Mouse (Mus musculus): ENCODE measurements around the gene Man1a2. TPM values are rescaled to one million over a fixed set of nuclear protein-coding genes. Genes with fewer than 3 reads are reported as not detected.

Man1a2 gene
- polyA plus RNA-seq, 1 experiment from 2014 or later: 46.7 TPM

DNA sequence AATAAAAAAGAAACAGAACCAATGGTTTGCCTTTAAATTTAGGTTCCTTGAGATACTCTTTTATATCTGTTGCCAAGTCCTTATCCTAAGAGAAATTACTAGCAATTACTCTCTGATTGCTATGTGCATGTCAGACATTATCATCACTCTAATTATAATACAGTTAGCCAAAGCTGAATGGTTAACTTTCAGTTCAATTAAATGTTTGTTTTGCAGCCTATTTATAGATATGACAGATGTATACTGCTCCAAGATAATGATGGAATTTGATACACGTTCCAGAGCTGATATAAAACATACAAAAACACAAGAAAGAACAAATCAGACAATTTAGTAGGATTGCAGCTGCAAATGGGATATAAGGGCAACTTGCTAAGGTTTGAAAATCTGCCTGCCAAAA, 74.4 kb downstream of the Man1a2 start:
- ATAC-seq (ENCODE audit: extremely low read depth, insufficient number of reproducible peaks, low FRiP score, low TSS enrichment): no peak
- Histone ChIP-seq H3K4me1 (peaks cover 17% of the 10 kb centered on the region), H3K4me2 (no peak overlapping the region), H3K9ac (no peak overlapping the region), H3K27me3 (replicated peaks) (no peaks in the 10 kb centered on the region), H3K36me3 (peaks cover 9% of the 10 kb centered on the region), H3K4me3 (no peak overlapping the region), H3K9me3 (no peaks in the 10 kb centered on the region), H3K27ac (replicated peaks) (no peak overlapping the region)
- WGBS: 41% methylated on average over 1 of the region's 1 CpGs

DNA sequence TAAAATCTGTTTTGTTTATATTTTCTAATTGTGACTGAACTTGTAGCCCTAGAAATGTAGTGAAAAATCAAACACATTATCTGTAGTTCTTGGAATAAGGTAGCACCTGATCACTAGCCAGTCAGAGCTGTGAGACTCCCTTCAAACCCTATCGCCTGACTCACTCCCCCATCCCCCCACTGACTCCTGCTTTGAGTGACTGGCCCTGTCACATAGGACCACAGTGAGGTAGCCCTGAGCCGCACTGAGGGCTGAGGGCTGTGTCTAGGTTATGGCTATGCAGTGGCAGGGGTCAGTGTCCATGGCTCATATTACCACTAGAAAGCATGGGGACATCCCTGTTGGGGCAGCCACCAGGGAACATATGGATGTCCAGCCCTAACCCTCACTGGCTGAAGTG, 80.8 kb downstream of the Man1a2 start:
- H3K27ac ChIP-seq (replicated peaks): no peak overlapping the region
- H3K36me3 ChIP-seq: peaks cover 24% of the 10 kb centered on the region
- no peaks in the 10 kb centered on the region for H3K9me3 ChIP-seq
- 90% methylated on average over 2 of the region's 2 CpGs for WGBS
- H3K27me3 ChIP-seq (replicated peaks): no peaks in the 10 kb centered on the region
- ATAC-seq (ENCODE audit: extremely low read depth, insufficient number of reproducible peaks, low FRiP score, low TSS enrichment): no peak
- H3K4me3 ChIP-seq: no peak overlapping the region
- no peak overlapping the region for H3K9ac ChIP-seq
- H3K4me2 ChIP-seq: no peak overlapping the region
- H3K4me1 ChIP-seq: peaks cover 17% of the 10 kb centered on the region

DNA sequence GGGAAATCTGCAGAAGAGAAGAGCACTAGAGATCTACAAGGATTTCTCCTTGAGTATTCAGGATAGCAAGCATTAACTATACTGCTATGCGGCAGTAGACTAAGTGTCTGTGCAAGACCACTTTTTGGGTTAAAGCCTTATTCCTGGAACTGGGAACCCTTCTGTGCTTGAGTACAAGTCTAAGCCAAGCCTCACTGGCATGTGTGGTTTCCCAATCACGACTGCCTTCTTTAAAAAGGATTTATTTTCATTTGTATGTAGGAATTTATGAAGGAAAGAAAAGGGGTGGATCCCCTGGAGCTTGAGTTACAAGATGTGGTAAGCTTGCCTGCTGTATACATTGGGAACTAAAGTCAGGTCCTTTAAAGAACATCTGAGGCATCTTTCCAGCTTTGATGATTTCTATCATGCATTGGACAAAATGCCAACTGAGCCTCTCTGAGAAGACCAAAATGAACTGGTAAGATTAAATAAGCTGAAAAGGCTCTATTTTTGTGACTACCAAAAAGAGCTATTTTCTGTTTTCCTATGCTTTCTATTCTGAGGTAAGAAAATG, 86.0 kb downstream of the Man1a2 start:
- WGBS: 78% methylated on average over 2 of the region's 2 CpGs
- Histone ChIP-seq H3K4me3 (no peak overlapping the region), H3K27ac (replicated peaks) (no peak overlapping the region), H3K27me3 (replicated peaks) (no peaks in the 10 kb centered on the region), H3K4me2 (no peak overlapping the region), H3K4me1 (no peaks in the 10 kb centered on the region), H3K36me3 (peaks cover 29% of the 10 kb centered on the region), H3K9me3 (no peaks in the 10 kb centered on the region), H3K9ac (no peak overlapping the region)
- no peak for ATAC-seq (ENCODE audit: extremely low read depth, insufficient number of reproducible peaks, low FRiP score, low TSS enrichment)

DNA sequence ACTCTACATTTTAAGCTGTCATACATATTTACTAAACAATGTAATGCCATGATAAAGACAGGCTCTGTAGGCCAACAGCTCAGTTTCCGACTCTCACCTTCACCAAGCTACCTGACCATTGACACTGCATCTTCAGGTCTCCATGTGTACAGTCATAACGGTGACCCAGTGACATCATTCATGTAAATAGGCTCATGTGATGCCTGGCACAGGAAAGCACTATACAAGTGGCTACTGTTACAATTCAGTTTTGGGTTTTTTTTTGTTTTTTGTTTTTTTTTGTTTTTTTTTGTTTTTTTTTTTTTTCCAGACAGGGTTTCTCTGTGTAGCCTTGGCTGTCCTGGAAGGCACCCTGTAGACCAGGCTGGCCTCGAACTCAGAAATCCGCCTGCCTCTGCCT, 94.2 kb downstream of the Man1a2 start:
- 92% methylated on average over 4 of the region's 4 CpGs for WGBS

DNA sequence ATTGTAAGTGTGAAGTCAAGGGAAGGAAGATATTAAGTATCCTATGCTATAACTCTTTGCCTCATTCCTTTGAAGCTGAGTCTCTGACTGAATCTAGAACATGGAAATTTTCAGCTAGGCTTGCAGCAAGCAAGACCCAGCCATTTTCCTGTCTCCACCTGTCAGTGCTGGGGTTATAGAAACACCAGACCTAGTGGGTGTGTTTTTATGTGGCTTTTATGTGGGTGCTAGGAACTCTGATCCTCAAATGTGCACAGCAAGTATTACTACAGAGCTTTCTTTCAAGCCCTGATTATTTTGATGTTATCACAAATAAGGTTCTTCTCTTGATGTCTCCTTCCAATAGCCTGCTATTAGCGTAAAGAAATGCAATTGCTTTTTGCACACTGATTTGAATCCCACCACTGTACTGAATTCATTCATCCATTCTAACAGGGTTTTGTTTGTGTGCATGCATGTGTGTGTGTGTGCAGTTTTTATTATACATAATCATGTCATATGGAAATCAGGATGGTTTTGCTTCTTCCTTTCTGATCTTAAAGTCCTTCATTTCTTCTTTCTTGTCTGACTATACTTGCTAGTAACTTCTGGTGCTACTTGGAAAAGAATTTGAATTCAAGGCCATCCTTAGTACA, 102.5 kb downstream of the Man1a2 start:
- Histone ChIP-seq H3K4me1 (no peaks in the 10 kb centered on the region), H3K9ac (no peak overlapping the region), H3K27me3 (replicated peaks) (no peaks in the 10 kb centered on the region), H3K36me3 (peaks cover 44% of the 10 kb centered on the region), H3K4me3 (no peak overlapping the region), H3K9me3 (no peaks in the 10 kb centered on the region), H3K4me2 (no peak overlapping the region), H3K27ac (replicated peaks) (no peak overlapping the region)
- 91% methylated on average over 1 of the region's 1 CpGs for WGBS
- ATAC-seq (ENCODE audit: extremely low read depth, insufficient number of reproducible peaks, low FRiP score, low TSS enrichment): no peak

More for the DNA sequence above, 94.2 kb downstream of the Man1a2 start:
- H3K4me1 ChIP-seq: no peaks in the 10 kb centered on the region
- peaks cover 31% of the 10 kb centered on the region for H3K36me3 ChIP-seq
- no peaks in the 10 kb centered on the region for H3K27me3 ChIP-seq (replicated peaks)
- H3K9ac ChIP-seq: no peak overlapping the region
- H3K4me3 ChIP-seq: no peak overlapping the region
- H3K27ac ChIP-seq (replicated peaks): no peak overlapping the region
- H3K9me3 ChIP-seq: no peaks in the 10 kb centered on the region
- ATAC-seq (ENCODE audit: extremely low read depth, insufficient number of reproducible peaks, low FRiP score, low TSS enrichment): no peak
- H3K4me2 ChIP-seq: no peak overlapping the region

DNA sequence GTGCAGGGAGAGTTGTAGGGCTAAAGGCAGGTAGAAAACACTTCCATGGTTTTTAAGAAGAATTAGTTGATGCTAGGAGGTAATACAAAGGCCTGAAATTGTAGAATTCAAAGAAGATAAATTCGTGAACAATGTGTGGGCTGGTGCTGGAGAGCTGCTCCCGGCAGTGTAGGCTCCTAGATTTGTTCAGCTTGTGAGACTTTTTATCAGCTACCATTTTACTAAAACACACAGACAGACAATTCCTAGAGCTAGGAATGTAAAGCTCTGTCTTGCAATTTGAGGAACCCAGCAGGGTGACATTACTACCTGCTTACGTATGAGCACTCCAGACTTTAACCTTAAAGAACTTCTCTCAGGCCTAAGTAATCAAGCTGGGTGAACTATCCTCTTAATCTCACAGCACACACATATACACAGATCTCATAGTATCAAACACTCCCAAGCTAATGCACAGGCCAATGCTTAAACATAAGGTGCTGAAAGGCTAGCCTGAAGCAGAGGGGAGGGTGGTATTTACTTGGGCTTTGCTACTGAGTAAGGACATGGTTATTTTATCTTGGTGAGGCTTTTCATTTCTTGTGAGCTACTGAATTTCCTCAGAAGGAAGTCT, 112.6 kb downstream of the Man1a2 start:
- Histone ChIP-seq H3K9ac (no peak overlapping the region), H3K36me3 (peaks cover 30% of the 10 kb centered on the region), H3K4me3 (no peak overlapping the region), H3K4me2 (no peak overlapping the region), H3K27ac (replicated peaks) (no peak overlapping the region), H3K9me3 (no peaks in the 10 kb centered on the region), H3K27me3 (replicated peaks) (no peaks in the 10 kb centered on the region), H3K4me1 (peaks cover 12% of the 10 kb centered on the region)
- 68% methylated on average over 3 of the region's 3 CpGs for WGBS
- no peak for ATAC-seq (ENCODE audit: extremely low read depth, insufficient number of reproducible peaks, low FRiP score, low TSS enrichment)

DNA sequence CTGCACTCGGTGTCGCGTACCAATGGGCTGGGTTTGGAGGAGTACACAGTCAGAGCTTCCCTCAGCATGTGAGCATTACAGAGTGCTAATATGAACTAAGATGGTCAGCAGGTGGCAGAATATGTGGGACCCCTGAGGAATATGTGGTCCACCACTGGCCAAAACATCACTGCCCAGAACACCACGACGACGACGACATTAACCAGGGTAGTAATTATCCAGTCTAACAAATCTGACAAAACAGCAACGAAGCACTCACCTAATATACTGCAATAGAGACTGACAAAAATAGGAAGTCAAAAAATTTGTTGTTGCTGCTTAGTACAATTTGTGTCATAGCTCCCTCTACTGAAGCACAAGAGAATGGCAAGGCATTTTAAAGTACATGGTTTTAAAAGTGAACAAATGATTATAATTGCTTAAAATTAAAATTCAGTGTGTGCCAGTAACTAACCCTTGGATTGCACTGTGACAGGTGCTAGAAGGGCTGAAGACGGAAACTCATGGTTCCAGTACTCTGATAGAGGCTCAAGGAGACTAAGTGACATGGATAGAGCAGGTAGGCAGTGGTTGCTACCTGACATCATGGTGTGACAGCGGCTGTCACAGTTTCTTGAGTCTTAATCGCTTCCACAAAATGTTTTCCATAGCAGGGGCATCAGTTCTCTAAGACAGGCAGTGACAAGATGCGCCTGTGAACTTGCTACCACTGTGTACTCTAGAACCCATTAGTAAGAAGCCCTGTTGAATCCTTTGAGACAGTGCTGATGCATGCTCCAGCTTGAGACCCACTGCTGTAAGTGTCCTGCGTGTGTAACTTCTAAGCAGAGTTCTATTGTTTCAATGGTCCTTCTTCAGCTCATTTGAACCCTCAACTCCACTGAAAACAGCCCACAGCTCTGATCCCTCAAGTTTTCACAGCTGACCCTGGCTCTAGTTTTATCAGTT, 116.6 kb downstream of the Man1a2 start:
- Histone ChIP-seq H3K4me1 (peaks cover 10% of the 10 kb centered on the region), H3K27me3 (replicated peaks) (no peaks in the 10 kb centered on the region), H3K27ac (replicated peaks) (no peak overlapping the region), H3K9me3 (no peaks in the 10 kb centered on the region), H3K4me3 (no peak overlapping the region), H3K9ac (no peak overlapping the region), H3K36me3 (peaks cover 40% of the 10 kb centered on the region), H3K4me2 (no peak overlapping the region)
- ATAC-seq (ENCODE audit: extremely low read depth, insufficient number of reproducible peaks, low FRiP score, low TSS enrichment): no peak
- WGBS: 84% methylated on average over 13 of the region's 13 CpGs

DNA sequence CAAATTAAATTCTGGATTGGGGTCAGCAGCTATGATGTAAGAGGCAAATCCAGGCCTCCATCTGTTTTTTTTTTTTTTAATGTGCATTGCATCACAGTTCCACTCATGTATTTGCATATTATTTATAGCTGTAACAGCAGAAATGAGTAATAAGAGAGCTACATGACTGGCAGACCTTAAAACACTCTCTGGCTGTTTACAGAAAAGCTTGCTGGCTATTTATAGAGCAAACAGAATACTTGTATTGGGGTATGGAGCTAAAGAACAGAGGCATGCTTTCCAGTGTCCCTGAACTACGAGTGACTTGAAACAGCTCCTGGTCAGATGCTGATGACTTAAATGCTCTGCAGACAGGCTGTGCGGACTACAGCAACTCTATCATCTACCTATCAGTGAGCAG, 121.7 kb downstream of the Man1a2 start:
- no peak for ATAC-seq (ENCODE audit: extremely low read depth, insufficient number of reproducible peaks, low FRiP score, low TSS enrichment)
- Histone ChIP-seq H3K4me2 (no peak overlapping the region), H3K9me3 (no peaks in the 10 kb centered on the region), H3K27me3 (replicated peaks) (no peaks in the 10 kb centered on the region), H3K4me1 (peaks cover 4% of the 10 kb centered on the region; the same call in 1 of the 2 replicates), H3K4me3 (no peak overlapping the region), H3K36me3 (peaks cover 36% of the 10 kb centered on the region), H3K9ac (no peak overlapping the region), H3K27ac (replicated peaks) (no peak overlapping the region)
- 41% methylated on average over 2 of the region's 2 CpGs for WGBS

DNA sequence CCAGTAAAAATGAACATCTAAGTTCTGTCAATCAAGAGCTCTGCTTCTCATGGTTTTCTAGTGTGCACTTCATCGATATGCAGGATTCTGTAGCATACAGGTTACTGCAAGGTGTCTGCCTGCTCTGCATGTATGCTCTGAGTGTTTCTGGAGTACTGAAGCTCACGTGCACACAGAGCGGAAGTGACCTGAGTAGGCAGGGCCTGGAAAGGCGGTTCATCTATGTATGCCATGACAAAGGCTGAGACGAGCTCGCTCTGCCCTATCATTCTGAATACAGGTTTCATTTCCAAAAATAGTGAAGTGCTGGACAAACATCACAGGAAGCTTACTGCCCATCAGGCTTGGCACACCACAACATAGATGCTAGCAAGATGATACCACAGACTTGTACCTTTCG, 122.8 kb downstream of the Man1a2 start:
- Histone ChIP-seq H3K4me1 (peaks cover 4% of the 10 kb centered on the region; the same call in 1 of the 2 replicates), H3K9me3 (no peaks in the 10 kb centered on the region), H3K9ac (no peak overlapping the region), H3K4me2 (no peak overlapping the region), H3K4me3 (no peak overlapping the region), H3K36me3 (peaks cover 34% of the 10 kb centered on the region), H3K27me3 (replicated peaks) (no peaks in the 10 kb centered on the region), H3K27ac (replicated peaks) (no peak overlapping the region)
- 84% methylated on average over 7 of the region's 7 CpGs for WGBS
- ATAC-seq (ENCODE audit: extremely low read depth, insufficient number of reproducible peaks, low FRiP score, low TSS enrichment): no peak

DNA sequence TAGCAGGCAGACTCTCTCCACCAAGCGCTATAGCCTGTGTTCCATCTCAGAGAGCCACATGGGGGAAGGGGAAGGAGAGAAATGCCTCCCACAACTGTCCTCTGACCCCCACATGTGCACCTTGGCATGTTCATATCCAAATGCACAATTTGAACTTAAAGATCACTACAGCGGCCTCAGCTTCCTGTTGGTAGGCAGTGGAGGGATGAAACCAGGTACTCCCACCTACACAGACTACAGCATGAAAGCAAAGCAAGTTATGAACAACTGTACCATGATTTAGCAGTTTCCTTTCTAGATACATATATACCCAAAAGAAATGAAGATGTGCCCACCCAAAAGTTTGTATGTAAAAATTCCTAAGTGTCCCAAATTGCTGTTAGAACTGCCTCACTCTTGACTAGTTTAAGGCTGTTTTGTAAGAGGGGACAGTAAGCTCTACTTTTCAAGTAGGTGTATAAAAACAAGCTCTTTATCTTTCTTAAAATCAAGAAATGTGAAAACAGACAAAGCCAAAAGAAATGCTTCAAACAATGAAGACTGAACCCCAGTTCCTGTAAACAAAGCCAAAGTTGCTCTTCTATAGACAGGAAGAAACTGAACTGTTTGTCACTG, 123.6 kb downstream of the Man1a2 start:
- WGBS: 98% methylated on average over 2 of the region's 2 CpGs

DNA sequence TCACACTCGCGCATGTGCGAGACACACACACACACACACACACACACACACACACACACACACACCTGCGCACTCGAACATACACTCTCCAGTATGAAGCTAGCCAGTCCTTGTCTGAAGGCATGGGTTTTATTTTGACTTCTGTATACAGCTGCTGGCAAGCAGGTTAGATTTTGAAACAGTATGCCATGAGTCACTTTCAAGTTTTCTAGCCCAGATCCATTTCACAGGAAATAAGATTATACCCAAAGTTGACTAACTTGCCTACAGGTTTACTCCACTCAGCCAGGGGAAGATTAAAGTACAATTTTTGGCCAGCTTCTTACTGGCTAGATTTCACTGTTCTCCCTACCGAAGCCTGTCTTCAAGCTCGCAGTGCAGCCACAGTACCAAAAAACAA, 125.9 kb downstream of the Man1a2 start:
- no peak overlapping the region for H3K9ac ChIP-seq
- peaks cover 9% of the 10 kb centered on the region for H3K36me3 ChIP-seq
- 91% methylated on average over 7 of the region's 7 CpGs for WGBS
- no peaks in the 10 kb centered on the region for H3K27me3 ChIP-seq (replicated peaks)
- H3K9me3 ChIP-seq: no peaks in the 10 kb centered on the region
- no peak overlapping the region for H3K4me2 ChIP-seq
- no peak for ATAC-seq (ENCODE audit: extremely low read depth, insufficient number of reproducible peaks, low FRiP score, low TSS enrichment)
- no peak overlapping the region for H3K27ac ChIP-seq (replicated peaks)
- H3K4me3 ChIP-seq: no peak overlapping the region
- H3K4me1 ChIP-seq: peaks cover under 1% of the 10 kb centered on the region; the same call in 1 of the 2 replicates

More for the DNA sequence above, 123.6 kb downstream of the Man1a2 start:
- no peak overlapping the region for H3K4me2 ChIP-seq
- H3K4me3 ChIP-seq: no peak overlapping the region
- ATAC-seq (ENCODE audit: extremely low read depth, insufficient number of reproducible peaks, low FRiP score, low TSS enrichment): no peak
- no peaks in the 10 kb centered on the region for H3K27me3 ChIP-seq (replicated peaks)
- peaks cover 4% of the 10 kb centered on the region; the same call in 1 of the 2 replicates for H3K4me1 ChIP-seq
- no peak overlapping the region for H3K9ac ChIP-seq
- peaks cover 27% of the 10 kb centered on the region for H3K36me3 ChIP-seq
- H3K27ac ChIP-seq (replicated peaks): no peak overlapping the region
- H3K9me3 ChIP-seq: no peaks in the 10 kb centered on the region
